Mouse (Mus musculus) megakaryocyte-erythroid progenitor cell, adult 5-6 weeks (primary cell): ENCODE measurements around the gene Hras. TPM values are rescaled to one million over a fixed set of nuclear protein-coding genes. Genes with fewer than 3 reads are reported as not detected.

ENCODE experiments used
- ATAC-seq: replicated peaks from 2 replicates; pipeline ENCODE4 v1.8.0; 2016; ENCODE audit warnings: mild to moderate bottlenecking, inconsistent platforms; ENCODE audit not compliant: severe bottlenecking, poor library complexity, low FRiP score, low TSS enrichment
- total RNA-seq, 2 experiments: library from RNA; stranded (forward) in 1 of 2; stranded (reverse) in 1 of 2; fragments of 200-1000, 215-1000 nt in 1 of 2; fragments of >200 nt in 1 of 2; fragmentation: Nextera tagmentation in 1 of 2; gene quantifications; 2 replicates each; pipeline ENCODE4 v1.2.3; 2014 to 2017

Gene Hras
- total RNA-seq, 2 experiments from 2014 or later: 48.6 to 73.1 TPM

DNA sequence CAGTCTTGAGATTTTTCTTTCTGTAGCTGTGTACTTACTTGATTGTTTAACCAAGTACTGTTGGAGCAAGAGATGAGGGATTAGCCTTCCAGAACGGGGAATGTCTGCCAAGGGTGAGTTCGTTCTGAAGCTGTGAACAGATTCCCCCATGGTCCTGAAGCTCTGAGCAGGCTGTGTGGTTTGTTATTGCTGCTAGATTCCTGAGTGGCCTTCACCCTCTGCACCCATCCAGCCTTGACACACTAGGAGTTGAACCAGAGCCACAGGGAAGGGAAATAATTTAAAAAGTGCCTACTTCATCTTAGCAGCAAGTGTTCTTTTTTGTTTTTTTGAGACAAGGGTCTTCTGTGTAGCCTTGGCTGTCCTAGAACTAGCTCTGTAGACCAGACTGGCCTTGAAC lies 49.9 kb downstream of the Hras start:
- no peak for ATAC-seq

DNA sequence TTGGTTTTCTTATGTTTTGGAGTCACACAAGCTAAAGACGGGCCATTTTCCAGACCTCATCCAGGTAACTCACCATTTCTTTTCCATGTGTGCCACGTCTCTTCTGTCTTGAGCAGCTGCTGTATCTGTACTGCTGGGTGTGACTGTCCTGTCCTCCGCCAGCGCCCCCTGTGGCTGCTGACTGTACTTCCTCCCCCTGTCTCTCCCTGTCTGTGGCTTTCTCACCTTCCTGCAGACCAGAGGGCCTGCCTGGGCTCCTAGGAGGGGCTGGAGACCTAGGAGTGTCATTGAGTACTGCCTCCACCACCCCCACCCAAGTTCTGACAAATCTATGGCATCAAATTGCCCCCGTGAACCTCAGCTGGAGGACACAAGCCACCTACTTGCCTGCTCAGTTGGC lies 50.7 kb downstream of the Hras start:
- ATAC-seq: peak; percentile 57

DNA sequence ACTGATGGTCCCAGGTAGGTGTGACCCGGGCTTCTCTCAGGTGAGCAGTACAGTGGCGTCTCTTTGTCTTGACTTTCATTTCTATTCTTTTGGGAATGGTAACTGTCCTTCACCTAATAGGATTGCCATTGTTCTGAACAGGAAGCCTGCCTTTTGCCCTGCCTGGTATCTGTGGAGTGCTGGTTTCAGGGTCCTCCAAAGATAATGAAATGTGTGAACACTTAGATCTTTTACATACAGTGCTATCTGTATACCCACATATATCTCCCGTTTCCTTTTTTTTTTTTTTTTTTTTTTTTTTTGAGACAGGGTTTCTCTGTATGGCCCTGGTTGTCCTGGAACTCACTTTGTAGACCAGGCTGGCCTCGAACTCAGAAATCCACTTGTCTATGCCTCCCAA lies 52.5 kb downstream of the Hras start:
- ATAC-seq: peak; percentile 31; the same call in 1 of the 2 replicates

Other genes starting within 250 kb of the Hras start
- 0.55 TPM in 1 of 2 replicates, not detected in the other for gene Ifitm5, start 243.7 kb downstream of the Hras start, total RNA-seq (2014; fragmentation: Nextera tagmentation)
- 2.4 TPM in 1 of 2 replicates, not detected in the other for gene Ifitm5, start 243.7 kb downstream of the Hras start, total RNA-seq (2017)
- not detected in 2 replicates for gene Gm45717, start 238.1 kb downstream of the Hras start, total RNA-seq (2014; fragmentation: Nextera tagmentation)
- gene Gm45717, start 238.1 kb downstream of the Hras start, total RNA-seq (2017): not detected in 2 replicates
- gene Ifitm2, start 238.0 kb downstream of the Hras start, total RNA-seq (2014; fragmentation: Nextera tagmentation): 285 and 292 TPM in 2 replicates
- gene Ifitm2, start 238.0 kb downstream of the Hras start, total RNA-seq (2017): 265 and 278 TPM in 2 replicates
- 37.2 and 54.3 TPM in 2 replicates for gene Ifitm1, start 226.8 kb downstream of the Hras start, total RNA-seq (2014; fragmentation: Nextera tagmentation)
- 20.9 and 50.8 TPM in 2 replicates for gene Ifitm1, start 226.8 kb downstream of the Hras start, total RNA-seq (2017)
- gene Ifitm3, start 183.2 kb downstream of the Hras start, total RNA-seq (2014; fragmentation: Nextera tagmentation): 53.9 and 67.3 TPM in 2 replicates
- gene Ifitm3, start 183.2 kb downstream of the Hras start, total RNA-seq (2017): 54.1 and 55.3 TPM in 2 replicates
- not detected in 2 replicates for gene Ifitm6, start 176.1 kb downstream of the Hras start, total RNA-seq (2014; fragmentation: Nextera tagmentation)
- gene Ifitm6, start 176.1 kb downstream of the Hras start, total RNA-seq (2017): 25.3 TPM in 1 of 2 replicates, not detected in the other
- gene Gm17387, start 164.9 kb downstream of the Hras start, total RNA-seq (2014; fragmentation: Nextera tagmentation): not detected in 2 replicates
- not detected in 2 replicates for gene Gm17387, start 164.9 kb downstream of the Hras start, total RNA-seq (2017)
- 0.20 and 0.70 TPM in 2 replicates for gene B4galnt4, start 132.9 kb downstream of the Hras start, total RNA-seq (2014; fragmentation: Nextera tagmentation)
- gene B4galnt4, start 132.9 kb downstream of the Hras start, total RNA-seq (2017): not detected in 2 replicates
- 0.17 and 11.2 TPM in 2 replicates for gene Pkp3, start 115.8 kb downstream of the Hras start, total RNA-seq (2014; fragmentation: Nextera tagmentation)
- 2.8 TPM in 1 of 2 replicates, not detected in the other for gene Pkp3, start 115.8 kb downstream of the Hras start, total RNA-seq (2017)
- gene Sigirr, start 93.4 kb downstream of the Hras start, total RNA-seq (2014; fragmentation: Nextera tagmentation): 14.0 and 24.8 TPM in 2 replicates
- 7.1 and 13.0 TPM in 2 replicates for gene Sigirr, start 93.4 kb downstream of the Hras start, total RNA-seq (2017)
- not detected in 2 replicates for gene Ano9, start 76.2 kb downstream of the Hras start, total RNA-seq (2014; fragmentation: Nextera tagmentation)
- not detected in 2 replicates for gene Ano9, start 76.2 kb downstream of the Hras start, total RNA-seq (2017)
- 59.0 and 64.0 TPM in 2 replicates for gene Ptdss2, start 71.6 kb downstream of the Hras start, total RNA-seq (2014; fragmentation: Nextera tagmentation)
- 14.0 and 21.1 TPM in 2 replicates for gene Ptdss2, start 71.6 kb downstream of the Hras start, total RNA-seq (2017)
- gene Rnh1, start 21.1 kb downstream of the Hras start, total RNA-seq (2014; fragmentation: Nextera tagmentation): 43.7 and 54.2 TPM in 2 replicates
- 20.7 and 30.4 TPM in 2 replicates for gene Rnh1, start 21.1 kb downstream of the Hras start, total RNA-seq (2017)
- 4.3 and 6.1 TPM in 2 replicates for gene Lrrc56, start 152 bp upstream of the Hras start, total RNA-seq (2014; fragmentation: Nextera tagmentation)
- gene Lrrc56, start 152 bp upstream of the Hras start, total RNA-seq (2017): 0.28 and 0.88 TPM in 2 replicates
- not detected in 2 replicates for gene Lmntd2, start 20.1 kb upstream of the Hras start, total RNA-seq (2014; fragmentation: Nextera tagmentation)
- not detected in 2 replicates for gene Lmntd2, start 20.1 kb upstream of the Hras start, total RNA-seq (2017)
- 3.1 and 6.4 TPM in 2 replicates for gene Rassf7, start 21.9 kb upstream of the Hras start, total RNA-seq (2014; fragmentation: Nextera tagmentation)
- 3.4 and 4.6 TPM in 2 replicates for gene Rassf7, start 21.9 kb upstream of the Hras start, total RNA-seq (2017)
- 114 and 119 TPM in 2 replicates for gene Phrf1, start 34.8 kb upstream of the Hras start, total RNA-seq (2014; fragmentation: Nextera tagmentation)
- 53.9 and 79.3 TPM in 2 replicates for gene Phrf1, start 34.8 kb upstream of the Hras start, total RNA-seq (2017)
- gene Irf7, start 72.5 kb upstream of the Hras start, total RNA-seq (2014; fragmentation: Nextera tagmentation): 6.4 and 27.5 TPM in 2 replicates
- 9.7 and 9.9 TPM in 2 replicates for gene Irf7, start 72.5 kb upstream of the Hras start, total RNA-seq (2017)
- gene Cdhr5, start 82.8 kb upstream of the Hras start, total RNA-seq (2014; fragmentation: Nextera tagmentation): not detected in 2 replicates
- not detected in 2 replicates for gene Cdhr5, start 82.8 kb upstream of the Hras start, total RNA-seq (2017)
- gene Sct, start 85.1 kb upstream of the Hras start, total RNA-seq (2014; fragmentation: Nextera tagmentation): not detected in 2 replicates
- gene Sct, start 85.1 kb upstream of the Hras start, total RNA-seq (2017): not detected in 2 replicates
- gene Drd4, start 98.0 kb upstream of the Hras start, total RNA-seq (2014; fragmentation: Nextera tagmentation): not detected in 2 replicates
- gene Drd4, start 98.0 kb upstream of the Hras start, total RNA-seq (2017): not detected in 2 replicates
- gene Deaf1, start 133.7 kb upstream of the Hras start, total RNA-seq (2014; fragmentation: Nextera tagmentation): 54.5 and 74.1 TPM in 2 replicates
- gene Deaf1, start 133.7 kb upstream of the Hras start, total RNA-seq (2017): 11.0 and 32.1 TPM in 2 replicates
- gene Tmem80, start 133.7 kb upstream of the Hras start, total RNA-seq (2014; fragmentation: Nextera tagmentation): 23.0 and 39.1 TPM in 2 replicates
- gene Tmem80, start 133.7 kb upstream of the Hras start, total RNA-seq (2017): 9.7 and 17.4 TPM in 2 replicates
- gene Eps8l2, start 144.9 kb upstream of the Hras start, total RNA-seq (2014; fragmentation: Nextera tagmentation): 2.0 TPM in 1 of 2 replicates, not detected in the other
- gene Eps8l2, start 144.9 kb upstream of the Hras start, total RNA-seq (2017): not detected in 2 replicates
- gene Taldo1, start 198.2 kb upstream of the Hras start, total RNA-seq (2014; fragmentation: Nextera tagmentation): 327 and 353 TPM in 2 replicates
- 401 and 451 TPM in 2 replicates for gene Taldo1, start 198.2 kb upstream of the Hras start, total RNA-seq (2017)
- gene Gatd1, start 220.1 kb upstream of the Hras start, total RNA-seq (2014; fragmentation: Nextera tagmentation): 26.8 and 33.7 TPM in 2 replicates
- gene Gatd1, start 220.1 kb upstream of the Hras start, total RNA-seq (2017): 10.9 and 13.9 TPM in 2 replicates
- gene Cend1, start 235.5 kb upstream of the Hras start, total RNA-seq (2014; fragmentation: Nextera tagmentation): not detected in 2 replicates
- gene Cend1, start 235.5 kb upstream of the Hras start, total RNA-seq (2017): not detected in 2 replicates
- 25.9 and 45.2 TPM in 2 replicates for gene Slc25a22, start 243.9 kb upstream of the Hras start, total RNA-seq (2014; fragmentation: Nextera tagmentation)
- gene Slc25a22, start 243.9 kb upstream of the Hras start, total RNA-seq (2017): 3.4 and 6.7 TPM in 2 replicates